Mouse (Mus musculus): Measurements from ENCODE around the gene Oxgr1. TPM values are rescaled to one million over a fixed set of nuclear protein-coding genes. Genes with fewer than 3 reads are reported as not detected.
"Not testable (repeated sequence)": the region's sequence is repeated elsewhere in the genome, so short reads cannot be mapped to it uniquely, and the experiment has no call there.

Oxgr1 gene
- polyA plus RNA-seq, 1 experiment: 0.05 TPM

DNA sequence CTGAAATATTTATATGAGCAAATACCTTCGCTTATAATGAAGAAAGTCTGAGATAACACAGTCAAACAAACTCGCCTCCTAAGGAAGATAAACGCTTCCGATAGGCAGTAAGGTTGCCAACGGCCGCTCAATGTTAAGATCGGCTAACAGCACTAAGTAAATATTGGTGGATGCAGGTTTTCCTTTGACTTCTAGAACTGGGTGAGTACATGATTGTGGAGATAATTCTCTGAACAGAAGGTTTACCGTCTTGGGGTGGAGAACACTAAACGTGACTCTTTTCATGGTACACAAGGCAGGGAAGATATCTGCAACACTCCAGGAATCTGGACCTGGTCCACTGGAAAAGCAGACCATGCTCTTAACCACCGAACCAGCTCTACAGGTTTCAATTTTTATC is 52.6 kb downstream of the Oxgr1 start:
- no peak for TF ChIP-seq POLR2A (IDR thresholded peaks at IDR 0.05; ENCODE audit: borderline replicate concordance, insufficient read depth, low read length)
- no peak for TF ChIP-seq CTCF (IDR thresholded peaks at IDR 0.05; ENCODE audit: borderline replicate concordance, insufficient read depth, low read depth, low read length)
- WGBS: 80% methylated on average over 10 of the region's 10 CpGs

DNA sequence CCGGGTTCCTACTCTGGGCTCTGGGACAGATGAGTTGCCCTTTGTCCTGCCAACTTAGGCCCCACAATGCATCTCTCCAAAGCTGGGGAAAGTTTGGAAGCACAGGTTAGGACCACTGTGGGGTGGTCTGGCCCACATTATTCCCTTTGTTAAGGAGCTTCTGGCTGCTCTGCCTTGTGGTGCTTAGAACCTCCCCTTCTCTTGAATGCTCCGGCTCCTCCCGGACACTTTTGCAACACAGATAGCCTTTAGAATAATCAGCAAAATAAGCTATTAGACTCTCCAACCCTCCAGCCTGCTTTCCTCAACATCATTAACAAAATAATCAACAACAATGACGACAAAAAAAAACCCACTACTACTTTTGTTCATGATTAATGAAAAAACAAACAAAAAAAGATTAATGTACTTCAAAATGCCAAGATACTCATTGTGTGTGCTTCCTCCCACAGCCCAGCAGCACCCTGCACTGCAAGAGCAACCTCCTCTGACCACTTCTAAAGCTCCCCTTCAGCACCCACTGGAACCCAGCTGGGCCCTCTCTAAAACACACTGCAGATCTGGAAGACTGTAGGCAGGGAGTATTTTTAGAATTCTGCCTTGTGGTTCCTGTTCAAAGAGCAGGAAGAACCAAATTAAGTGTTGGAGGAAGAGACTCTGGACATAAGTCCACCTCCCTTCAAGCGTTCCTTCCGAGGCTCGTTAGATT is 53.1 kb downstream of the Oxgr1 start:
- Histone ChIP-seq H3K4me3 (replicated peaks; ENCODE audit: insufficient read depth, low read depth, low read length) (no peak overlapping the region), H3K27ac (ENCODE audit: insufficient read depth, low read length) (no peak overlapping the region), H3K4me1 (ENCODE audit: control insufficient read depth, insufficient read depth, low read length) (no peaks in the 10 kb centered on the region), H3K27me3 (ENCODE audit: control insufficient read depth, insufficient read depth, low read length) (no peaks in the 10 kb centered on the region)
- no peak for DNase-seq
- 72% methylated on average over 7 of the region's 7 CpGs for WGBS
- TF ChIP-seq POLR2A (IDR thresholded peaks at IDR 0.05; ENCODE audit: borderline replicate concordance, insufficient read depth, low read length): no peak
- TF ChIP-seq CTCF (IDR thresholded peaks at IDR 0.05; ENCODE audit: borderline replicate concordance, insufficient read depth, low read depth, low read length): no peak

More for the DNA sequence above, 52.6 kb downstream of the Oxgr1 start:
- no peak overlapping the region for H3K4me3 ChIP-seq (replicated peaks; ENCODE audit: insufficient read depth, low read depth, low read length)
- no peaks in the 10 kb centered on the region for H3K4me1 ChIP-seq (ENCODE audit: control insufficient read depth, insufficient read depth, low read length)
- no peak overlapping the region for H3K27ac ChIP-seq (ENCODE audit: insufficient read depth, low read length)
- DNase-seq: no peak
- H3K27me3 ChIP-seq (ENCODE audit: control insufficient read depth, insufficient read depth, low read length): no peaks in the 10 kb centered on the region

DNA sequence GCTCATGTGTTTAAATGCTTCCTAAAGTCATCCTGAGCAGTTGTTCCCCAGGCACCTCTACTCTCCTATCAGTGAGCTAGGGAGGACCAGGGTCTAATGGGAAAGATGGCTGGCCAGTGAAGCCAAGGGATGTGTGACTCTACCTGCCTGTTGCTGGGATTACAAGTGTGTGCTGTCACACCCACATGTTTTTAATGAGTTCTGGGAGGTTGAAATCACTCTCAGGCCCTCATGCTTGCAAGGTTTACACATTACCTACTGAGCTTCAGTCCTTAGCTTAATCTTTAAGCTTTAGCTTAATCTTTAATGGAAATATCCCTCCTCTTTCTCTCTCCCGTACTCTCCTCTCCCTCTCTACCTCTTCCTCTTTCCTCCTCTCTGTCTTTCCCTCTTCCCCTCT is 55.0 kb downstream of the Oxgr1 start:
- no peaks in the 10 kb centered on the region for H3K4me1 ChIP-seq (ENCODE audit: control insufficient read depth, insufficient read depth, low read length)
- no peak for TF ChIP-seq CTCF (IDR thresholded peaks at IDR 0.05; ENCODE audit: borderline replicate concordance, insufficient read depth, low read depth, low read length)
- no peak for TF ChIP-seq POLR2A (IDR thresholded peaks at IDR 0.05; ENCODE audit: borderline replicate concordance, insufficient read depth, low read length)
- H3K27ac ChIP-seq (ENCODE audit: insufficient read depth, low read length): no peak overlapping the region
- no peak overlapping the region for H3K4me3 ChIP-seq (replicated peaks; ENCODE audit: insufficient read depth, low read depth, low read length)
- DNase-seq: no peak
- no peaks in the 10 kb centered on the region for H3K27me3 ChIP-seq (ENCODE audit: control insufficient read depth, insufficient read depth, low read length)
- WGBS: 81% methylated on average over 1 of the region's 1 CpGs

DNA sequence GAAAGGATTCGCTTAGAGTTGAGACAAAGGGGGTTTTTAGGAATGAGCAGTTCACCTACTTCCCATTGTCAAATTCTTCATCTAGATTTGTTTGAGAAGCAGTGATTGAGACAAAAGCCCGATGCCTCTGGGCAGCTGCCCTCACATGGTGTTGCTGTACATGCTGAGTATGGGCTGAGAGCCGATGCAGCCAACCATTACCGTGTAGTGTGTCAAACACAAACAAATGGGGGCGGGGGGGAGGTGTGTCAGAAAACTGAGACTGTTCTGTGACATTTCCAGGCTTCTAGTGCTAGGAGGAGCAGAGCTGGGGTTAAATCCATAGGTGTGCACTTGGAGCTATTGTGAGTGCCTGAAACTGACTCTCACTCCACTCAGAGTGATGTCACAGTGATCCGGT is 55.5 kb downstream of the Oxgr1 start:
- DNase-seq: no peak
- TF ChIP-seq POLR2A (IDR thresholded peaks at IDR 0.05; ENCODE audit: borderline replicate concordance, insufficient read depth, low read length) (no peak), CTCF (IDR thresholded peaks at IDR 0.05; ENCODE audit: borderline replicate concordance, insufficient read depth, low read depth, low read length) (no peak)
- Histone ChIP-seq H3K4me3 (replicated peaks; ENCODE audit: insufficient read depth, low read depth, low read length) (no peak overlapping the region), H3K4me1 (ENCODE audit: control insufficient read depth, insufficient read depth, low read length) (no peaks in the 10 kb centered on the region), H3K27me3 (ENCODE audit: control insufficient read depth, insufficient read depth, low read length) (no peaks in the 10 kb centered on the region; the same call in 1 of the 2 replicates), H3K27ac (ENCODE audit: insufficient read depth, low read length) (no peak overlapping the region)
- WGBS: 84% methylated on average over 6 of the region's 6 CpGs

DNA sequence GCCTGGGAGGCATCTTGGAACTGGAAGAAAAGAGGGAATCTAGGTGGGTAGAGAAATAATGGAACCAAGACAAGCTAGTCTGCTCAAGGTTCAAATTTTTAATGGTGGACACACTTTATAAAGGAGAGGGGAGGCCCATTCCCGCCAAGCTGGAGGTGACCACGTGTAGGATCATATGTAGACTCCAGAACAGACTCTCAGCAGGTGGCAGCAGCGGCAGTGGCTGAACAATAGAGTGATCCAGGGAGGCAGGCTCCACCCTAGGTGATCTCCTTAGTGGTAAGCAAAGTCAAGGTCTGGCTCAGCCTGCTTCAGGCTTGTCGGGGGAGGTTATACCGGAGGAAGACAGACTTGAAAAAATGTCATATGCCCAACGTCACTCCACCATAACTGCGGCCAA is 55.9 kb downstream of the Oxgr1 start:
- 79% methylated on average over 7 of the region's 7 CpGs for WGBS
- DNase-seq; H3K4me1 ChIP-seq (ENCODE audit: control insufficient read depth, insufficient read depth, low read length); H3K4me3 ChIP-seq (replicated peaks; ENCODE audit: insufficient read depth, low read depth, low read length); H3K27ac ChIP-seq (ENCODE audit: insufficient read depth, low read length); H3K27me3 ChIP-seq (ENCODE audit: control insufficient read depth, insufficient read depth, low read length): not testable (repeated sequence)

DNA sequence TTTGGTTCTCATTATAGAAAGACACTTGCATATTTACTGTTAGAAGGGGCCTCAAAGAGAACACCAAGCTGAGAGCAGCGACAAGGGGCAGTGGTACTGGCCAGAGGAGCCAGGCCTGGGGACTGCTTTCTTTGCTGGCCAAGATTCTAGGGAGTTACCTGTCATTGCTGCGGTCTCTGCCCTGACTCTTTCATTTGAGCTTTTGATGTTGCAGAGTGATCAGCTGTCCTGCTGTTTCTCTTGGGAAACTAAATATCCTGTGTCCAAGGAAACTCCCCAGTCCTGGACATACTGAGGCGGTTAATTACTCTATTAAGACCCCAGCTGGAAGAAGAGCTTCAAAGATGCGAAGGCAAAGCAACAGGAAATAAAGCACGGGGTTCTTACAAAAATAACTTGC is 60.9 kb downstream of the Oxgr1 start:
- Histone ChIP-seq H3K4me3 (replicated peaks; ENCODE audit: insufficient read depth, low read depth, low read length) (no peak overlapping the region), H3K27ac (ENCODE audit: insufficient read depth, low read length) (no peak overlapping the region), H3K4me1 (ENCODE audit: control insufficient read depth, insufficient read depth, low read length) (no peaks in the 10 kb centered on the region), H3K27me3 (ENCODE audit: control insufficient read depth, insufficient read depth, low read length) (no peaks in the 10 kb centered on the region; the same call in 1 of the 2 replicates)
- WGBS: 27% methylated on average over 5 of the region's 5 CpGs
- DNase-seq: no peak
- TF ChIP-seq POLR2A (IDR thresholded peaks at IDR 0.05; ENCODE audit: borderline replicate concordance, insufficient read depth, low read length): no peak

DNA sequence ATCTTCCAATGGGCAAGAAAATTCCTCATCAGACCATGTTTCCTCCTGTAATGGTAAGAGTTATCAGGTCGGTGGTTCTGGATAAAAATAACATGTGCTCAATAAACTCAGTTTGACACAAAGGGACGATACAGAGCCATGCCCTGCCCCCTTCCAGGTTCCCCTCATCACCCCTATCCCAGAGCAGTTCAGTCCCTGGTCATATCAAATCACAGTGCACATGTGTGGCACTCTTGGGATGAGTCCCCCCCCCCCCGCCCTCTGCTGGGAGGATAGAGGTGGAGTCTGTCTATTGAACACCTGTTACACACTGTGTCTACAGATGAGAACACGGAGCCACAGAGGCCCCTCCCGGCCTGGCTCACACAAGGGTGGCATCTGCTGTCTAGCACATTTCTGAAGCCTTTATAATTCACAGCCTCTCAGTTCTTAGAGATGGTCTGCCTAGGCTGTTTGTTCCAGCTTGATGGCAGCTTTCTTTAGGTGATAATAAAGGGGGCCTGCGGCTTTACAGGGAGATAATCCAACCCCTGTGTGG is 61.5 kb downstream of the Oxgr1 start:
- Histone ChIP-seq H3K4me1 (ENCODE audit: control insufficient read depth, insufficient read depth, low read length) (no peaks in the 10 kb centered on the region), H3K27me3 (ENCODE audit: control insufficient read depth, insufficient read depth, low read length) (no peaks in the 10 kb centered on the region; the same call in 1 of the 2 replicates), H3K27ac (ENCODE audit: insufficient read depth, low read length) (no peak overlapping the region), H3K4me3 (replicated peaks; ENCODE audit: insufficient read depth, low read depth, low read length) (no peak overlapping the region)
- DNase-seq: no peak
- TF ChIP-seq CTCF (IDR thresholded peaks at IDR 0.05; ENCODE audit: borderline replicate concordance, insufficient read depth, low read depth, low read length): no peak
- 28% methylated on average over 6 of the region's 6 CpGs for WGBS

Other genes with a start within 250 kb of the Oxgr1 start
- gene Mbnl2, start 233.2 kb upstream of the Oxgr1 start, polyA plus RNA-seq (2012; rRNA removed): 163 and 176 TPM in 2 replicates